Mouse (Mus musculus) monocyte, adult 2 months (primary cell): ENCODE results near the gene Mid1ip1.

Experiments used
- DNase-seq, 2 experiments: peaks; one replicate each; pipeline ENCODE4 v3.0.0; 2022; ENCODE audit warnings: low spot score in 2 of 2, low read depth in 1 of 2

The Mid1ip1 gene

GRCm38 (mm10) chrX:10714696-10715140 lies at the start of gene Mid1ip1:
Gene Mid1ip1, plus strand, starts transcription at chrX:10715013.
- peak; percentile 29 to 30 for DNase-seq

- no peak for DNase-seq
Measured at GRCm38 (mm10) chrX:10694455-10695180, 20.2 kb upstream of the Mid1ip1 start.

- DNase-seq: no peak
Measured at GRCm38 (mm10) chrX:10706728-10707127, 8.1 kb upstream of the Mid1ip1 start.

- DNase-seq: no peak
Measured at GRCm38 (mm10) chrX:10713839-10714637, 775 bp upstream of the Mid1ip1 start.

- peak; percentile 61 to 74 for DNase-seq
Measured at GRCm38 (mm10) chrX:10716917-10717763, 2.3 kb downstream of the Mid1ip1 start.

- DNase-seq: no peak
Measured at GRCm38 (mm10) chrX:10718021-10718837, 3.4 kb downstream of the Mid1ip1 start.

GRCm38 (mm10) chrX:10718838-10719539 lies 4.2 kb downstream of the Mid1ip1 start:
- peak; percentile 37 to 52 for DNase-seq

GRCm38 (mm10) chrX:10720391-10720790 lies 5.6 kb downstream of the Mid1ip1 start:
- DNase-seq: no peak

- DNase-seq: no peak
Measured at GRCm38 (mm10) chrX:10724571-10724970, 9.8 kb downstream of the Mid1ip1 start.

- no peak for DNase-seq
Measured at GRCm38 (mm10) chrX:10729488-10729887, 14.7 kb downstream of the Mid1ip1 start.

GRCm38 (mm10) chrX:10734453-10734852 lies 19.6 kb downstream of the Mid1ip1 start:
- no peak for DNase-seq

- DNase-seq: no peak
Measured at GRCm38 (mm10) chrX:10734874-10735273, 20.1 kb downstream of the Mid1ip1 start.

- no peak for DNase-seq
Measured at GRCm38 (mm10) chrX:10758866-10759265, 44.1 kb downstream of the Mid1ip1 start.

GRCm38 (mm10) chrX:10763476-10764016 lies 48.7 kb downstream of the Mid1ip1 start:
- DNase-seq: no peak
